Mouse (Mus musculus): Measurements from ENCODE around the gene Cuedc2. TPM values are rescaled to one million over a fixed set of nuclear protein-coding genes. Genes with fewer than 3 reads are reported as not detected.
A peak's percentile ranks its signal among the peaks of the same experiment; 100 is the strongest.

Gene Cuedc2
- polyA plus RNA-seq, 1 experiment from 2014 or later, result 53.8 TPM

GRCm38 (mm10) chr19:46320076-46320785 is 18.3 kb downstream of the Cuedc2 start:
- Histone ChIP-seq H3K4me3 (ENCODE audit: low read depth, low read length) (no peak overlapping the region), H3K4me2 (ENCODE audit: low read depth, low read length) (no peak overlapping the region)

GRCm38 (mm10) chr19:46318586-46319378 is 19.7 kb downstream of the Cuedc2 start:
- H3K9ac ChIP-seq (replicated peaks), result no peak overlapping the region
- H3K27me3 ChIP-seq (ENCODE audit: insufficient read depth, low read length), result peaks cover 94% of the 10 kb centered on the region
- no peak overlapping the region for H3K4me3 ChIP-seq (ENCODE audit: low read depth, low read length)
- ATAC-seq, result no peak
- DNase-seq, result peak; percentile 52
- no peaks in the 10 kb centered on the region for H3K9me3 ChIP-seq (ENCODE audit: low read length)
- H3K36me3 ChIP-seq (replicated peaks; ENCODE audit: insufficient read depth, low read length), result no peaks in the 10 kb centered on the region
- 12% methylated on average over 16 of the region's 16 CpGs for WGBS (ENCODE audit: insufficient replicate concordance)
- no peak for TF ChIP-seq CTCF (IDR thresholded peaks at IDR 0.05; ENCODE audit: low read depth)
- no peak for TF ChIP-seq EP300 (IDR thresholded peaks at IDR 0.05; ENCODE audit: low read depth)
- peaks cover 42% of the 10 kb centered on the region for H3K4me1 ChIP-seq (ENCODE audit: insufficient read depth)
- H3K4me2 ChIP-seq (ENCODE audit: low read depth, low read length), result no peak overlapping the region
- H3K27ac ChIP-seq (ENCODE audit: low read depth), result no peak overlapping the region

More at GRCm38 (mm10) chr19:46320076-46320785, 18.3 kb downstream of the Cuedc2 start:
- WGBS (ENCODE audit: insufficient replicate concordance), result 63% methylated on average over 8 of the region's 8 CpGs
- Histone ChIP-seq H3K36me3 (replicated peaks; ENCODE audit: insufficient read depth, low read length) (no peaks in the 10 kb centered on the region), H3K27me3 (ENCODE audit: insufficient read depth, low read length) (peaks cover 97% of the 10 kb centered on the region), H3K9ac (replicated peaks) (no peak overlapping the region), H3K9me3 (ENCODE audit: low read length) (no peaks in the 10 kb centered on the region), H3K4me1 (ENCODE audit: insufficient read depth) (peaks cover 28% of the 10 kb centered on the region), H3K27ac (ENCODE audit: low read depth) (no peak overlapping the region)
- DNase-seq (peak; percentile 13), ATAC-seq (no peak)
- no peak for TF ChIP-seq CTCF (IDR thresholded peaks at IDR 0.05; ENCODE audit: low read depth)
- no peak for TF ChIP-seq EP300 (IDR thresholded peaks at IDR 0.05; ENCODE audit: low read depth)

GRCm38 (mm10) chr19:46318031-46318471 is 20.5 kb downstream of the Cuedc2 start:
- peaks cover 42% of the 10 kb centered on the region for H3K4me1 ChIP-seq (ENCODE audit: insufficient read depth)
- no peak for ATAC-seq
- H3K9me3 ChIP-seq (ENCODE audit: low read length), result no peaks in the 10 kb centered on the region
- no peak overlapping the region for H3K27ac ChIP-seq (ENCODE audit: low read depth)
- H3K4me2 ChIP-seq (ENCODE audit: low read depth, low read length), result peak overlapping the region; percentile 57
- H3K36me3 ChIP-seq (replicated peaks; ENCODE audit: insufficient read depth, low read length), result no peaks in the 10 kb centered on the region
- WGBS (ENCODE audit: insufficient replicate concordance), result 3% methylated on average over 30 of the region's 42 CpGs
- no peak overlapping the region; the same call in 1 of the 2 replicates for H3K9ac ChIP-seq (replicated peaks)
- TF ChIP-seq EP300 (IDR thresholded peaks at IDR 0.05; ENCODE audit: low read depth), result no peak
- TF ChIP-seq CTCF (IDR thresholded peaks at IDR 0.05; ENCODE audit: low read depth), result no peak
- peak overlapping the region; percentile 35; the same call in 1 of the 2 replicates for H3K4me3 ChIP-seq (ENCODE audit: low read depth, low read length)
- peaks cover 87% of the 10 kb centered on the region for H3K27me3 ChIP-seq (ENCODE audit: insufficient read depth, low read length)
- DNase-seq, result peak; percentile 14

GRCm38 (mm10) chr19:46317546-46317885 is 21.0 kb downstream of the Cuedc2 start:
- Histone ChIP-seq H3K4me1 (ENCODE audit: insufficient read depth) (peaks cover 42% of the 10 kb centered on the region), H3K9me3 (ENCODE audit: low read length) (no peaks in the 10 kb centered on the region), H3K4me3 (ENCODE audit: low read depth, low read length) (peak overlapping the region; percentile 35), H3K27ac (ENCODE audit: low read depth) (no peak overlapping the region), H3K9ac (replicated peaks) (no peak overlapping the region; the same call in 1 of the 2 replicates), H3K36me3 (replicated peaks; ENCODE audit: insufficient read depth, low read length) (no peaks in the 10 kb centered on the region; the same call in 1 of the 2 replicates), H3K4me2 (ENCODE audit: low read depth, low read length) (peak overlapping the region; percentile 57), H3K27me3 (ENCODE audit: insufficient read depth, low read length) (peaks cover 82% of the 10 kb centered on the region)
- DNase-seq, result peak; percentile 16
- ATAC-seq, result no peak
- TF ChIP-seq CTCF (IDR thresholded peaks at IDR 0.05; ENCODE audit: low read depth) (no peak), EP300 (IDR thresholded peaks at IDR 0.05; ENCODE audit: low read depth) (no peak)
- WGBS (ENCODE audit: insufficient replicate concordance), result 1% methylated on average over 46 of the region's 48 CpGs

- WGBS (ENCODE audit: insufficient replicate concordance), result 25% methylated on average over 15 of the region's 15 CpGs
- TF ChIP-seq CTCF (IDR thresholded peaks at IDR 0.05; ENCODE audit: low read depth) (no peak), EP300 (IDR thresholded peaks at IDR 0.05; ENCODE audit: low read depth) (no peak)
- Histone ChIP-seq H3K27me3 (ENCODE audit: insufficient read depth, low read length) (peaks cover 76% of the 10 kb centered on the region), H3K4me3 (ENCODE audit: low read depth, low read length) (peak overlapping the region; percentile 35), H3K4me1 (ENCODE audit: insufficient read depth) (peaks cover 42% of the 10 kb centered on the region), H3K4me2 (ENCODE audit: low read depth, low read length) (peak overlapping the region; percentile 57; the same call in 1 of the 2 replicates), H3K36me3 (replicated peaks; ENCODE audit: insufficient read depth, low read length) (no peaks in the 10 kb centered on the region; the same call in 1 of the 2 replicates), H3K9me3 (ENCODE audit: low read length) (no peaks in the 10 kb centered on the region), H3K9ac (replicated peaks) (no peak overlapping the region), H3K27ac (ENCODE audit: low read depth) (no peak overlapping the region)
- ATAC-seq (no peak), DNase-seq (peak; percentile 16)
Measured at GRCm38 (mm10) chr19:46316846-46317545, 21.5 kb downstream of the Cuedc2 start.
